8 mouse cellular contexts compared by ENCODE assay signal in genomic region chr1:4572311-4572710, GRCm38 (mm10).
DNase-seq lines count a peak whose midpoint lies in the region; ATAC-seq and TF ChIP-seq lines count a peak whose summit lies in the region.

No protein-coding gene starts in this region.

- peak overlapping the region; percentile 25; the same call in 1 of the 2 replicates for H3K27ac ChIP-seq in kidney, adult 2 months (ENCODE audit: insufficient read depth, low read depth, low read length)
- peak overlapping the region; percentile 93; the same call in 1 of the 2 replicates for H3K27ac ChIP-seq in forebrain, embryonic 10.5 days
- 0 out of 2 replicates have a peak overlapping the region, but pooled peaks have one; percentile 37 for H3K27ac ChIP-seq in intestine, embryonic 16.5 days (ENCODE audit: low read length)

- DNase-seq in kidney, adult 2 months = no peak
- DNase-seq in kidney, adult 9 months = no peak
- no peak for DNase-seq in forebrain, embryonic 10.5 days (ENCODE audit: extremely low spot score, low spot score)
- DNase-seq in urinary bladder, postnatal 4 days (ENCODE audit: low spot score in 2 of 2) = no peak
- no peak for DNase-seq in spleen, postnatal 4 days (ENCODE audit: low spot score in 2 of 2)

- no peak overlapping the region for H3K9ac ChIP-seq in intestine, embryonic 16.5 days (ENCODE audit: low read depth, low read length)

- no peak overlapping the region for H3K4me3 ChIP-seq in kidney, adult 2 months (ENCODE audit: insufficient read depth, low read depth, low read length)
- peak overlapping the region; percentile 71 for H3K4me3 ChIP-seq in forebrain, embryonic 10.5 days
- H3K4me3 ChIP-seq in intestine, embryonic 16.5 days (ENCODE audit: low read length) = peak overlapping the region; percentile 63; the same call in 1 of the 2 replicates
- H3K4me3 ChIP-seq in myocyte = no peak overlapping the region

- no peak for TF ChIP-seq POLR2A in kidney, adult 2 months (IDR thresholded peaks at IDR 0.05; ENCODE audit: low read depth, low read length)
- no peak for TF ChIP-seq POLR2A in myocyte (IDR thresholded peaks at IDR 0.05; ENCODE audit: insufficient read length, low read depth)

- H3K9me3 ChIP-seq in forebrain, embryonic 10.5 days = peaks cover 6% of the 10 kb centered on the region; the same call in 1 of the 2 replicates
- H3K9me3 ChIP-seq in intestine, embryonic 16.5 days (ENCODE audit: control insufficient read depth, low read length) = no peaks in the 10 kb centered on the region

- no peaks in the 10 kb centered on the region for H3K27me3 ChIP-seq in kidney, adult 2 months (replicated peaks; ENCODE audit: control insufficient read depth, insufficient read depth, low read length)
- peaks cover 17% of the 10 kb centered on the region for H3K27me3 ChIP-seq in forebrain, embryonic 10.5 days (ENCODE audit: poor library complexity, severe bottlenecking)
- no peaks in the 10 kb centered on the region for H3K27me3 ChIP-seq in intestine, embryonic 16.5 days (replicated peaks; ENCODE audit: control insufficient read depth, insufficient read depth, low read length)
- peaks cover 5% of the 10 kb centered on the region for H3K27me3 ChIP-seq in myocyte (ENCODE audit: control insufficient read depth, insufficient read depth, insufficient read length)

- no peaks in the 10 kb centered on the region for H3K79me2 ChIP-seq in myocyte (ENCODE audit: control insufficient read depth, insufficient read depth)

- peaks cover 2% of the 10 kb centered on the region; the same call in 1 of the 2 replicates for H3K4me1 ChIP-seq in kidney, adult 2 months (ENCODE audit: control insufficient read depth, insufficient read depth, low read length)
- H3K4me1 ChIP-seq in forebrain, embryonic 10.5 days = peaks cover 11% of the 10 kb centered on the region; the same call in 1 of the 2 replicates
- H3K4me1 ChIP-seq in intestine, embryonic 16.5 days (ENCODE audit: control insufficient read depth, insufficient read depth, low read length) = peaks cover 7% of the 10 kb centered on the region; the same call in 1 of the 2 replicates

- no peak for TF ChIP-seq CTCF in kidney, adult 2 months (conservative IDR thresholded peaks at IDR 0.05; ENCODE audit: insufficient read depth, insufficient read length, low read depth, low read length)

- H3ac ChIP-seq in myocyte (ENCODE audit: control insufficient read depth, insufficient read length) = no peak overlapping the region

- 70% methylated on average over 3 of the region's 3 CpGs for WGBS in kidney, adult 2 months
- 41% methylated on average over 3 of the region's 3 CpGs for WGBS in forebrain, embryonic 10.5 days
- 65% methylated on average over 3 of the region's 3 CpGs for WGBS in intestine, embryonic 16.5 days

- H3K36me3 ChIP-seq in kidney, adult 2 months (ENCODE audit: control insufficient read depth, insufficient read depth, low read length) = no peaks in the 10 kb centered on the region
- H3K36me3 ChIP-seq in forebrain, embryonic 10.5 days (replicated peaks) = no peaks in the 10 kb centered on the region
- H3K36me3 ChIP-seq in intestine, embryonic 16.5 days (ENCODE audit: control insufficient read depth, insufficient read depth, low read length) = no peaks in the 10 kb centered on the region
- no peaks in the 10 kb centered on the region for H3K36me3 ChIP-seq in myocyte (ENCODE audit: control insufficient read depth, insufficient read depth)

- peak overlapping the region; percentile 89; the same call in 1 of the 2 replicates for H3K4me2 ChIP-seq in intestine, embryonic 16.5 days (ENCODE audit: low read depth, low read length)
- H3K4me2 ChIP-seq in myocyte (ENCODE audit: low read depth) = peak overlapping the region; percentile 67

- no peak for ATAC-seq in intestine, embryonic 16.5 days
- no peak for ATAC-seq in frontal cortex, adult (ENCODE audit: low TSS enrichment)

TF ChIP-seq in myocyte, 11 proteins besides CTCF, POLR2A, EP300 and RAD21:
- no peak for TF ChIP-seq TCF3 (IDR thresholded peaks at IDR 0.05; ENCODE audit: insufficient read length, low read depth)
- TF ChIP-seq MAX (IDR thresholded peaks at IDR 0.05; ENCODE audit: low read depth) = no peak
- no peak for TF ChIP-seq POLR2AphosphoS2 (IDR thresholded peaks at IDR 0.05; ENCODE audit: insufficient read length, low read depth)
- TF ChIP-seq SRF (IDR thresholded peaks at IDR 0.05; ENCODE audit: control insufficient read depth, insufficient read length, low read depth) = no peak
- TF ChIP-seq MYOD1 (IDR thresholded peaks at IDR 0.05; ENCODE audit: control insufficient read depth in 1 of 3, insufficient read length in 2 of 3, low read depth in 2 of 3) = no peak
- no peak for TF ChIP-seq USF1 (IDR thresholded peaks at IDR 0.05; ENCODE audit: low read depth)

Comparison
In these comparisons a context has a peak if more than half of its experiments do, and no peak if none do; other contexts are left out.
1. H3K27ac ChIP-seq: peak in every context shown above with its lines; median percentile 93 in forebrain, embryonic 10.5 days; 37 in intestine, embryonic 16.5 days; 25 in kidney, adult 2 months.
2. H3K4me3 ChIP-seq: peak in forebrain, embryonic 10.5 days (single experiment) and intestine, embryonic 16.5 days (single experiment); none in kidney, adult 2 months (single experiment) and myocyte (single experiment).